Mouse (Mus musculus): Measurements from ENCODE around the gene Ssrp1. TPM values are rescaled to one million over a fixed set of nuclear protein-coding genes. Genes with fewer than 3 reads are reported as not detected.
A peak's percentile ranks its signal among the peaks of the same experiment; 100 is the strongest.

Gene Ssrp1
- total RNA-seq (2015) (145 and 175 TPM in 2 replicates), total RNA-seq (2017) (390 and 507 TPM in 2 replicates)

- ATAC-seq (replicated peaks; ENCODE audit: poor library complexity), result peak; percentile 78
Observed at GRCm38 (mm10) chr2:85037047-85038026, at the start of gene Ssrp1, which contains the start of gene P2rx3. Gene Ssrp1 (plus strand): TSS chr2:85037234. Gene P2rx3 (minus strand): TSS chr2:85037462.

GRCm38 (mm10) chr2:84987930-84988329, 49.1 kb upstream of the Ssrp1 start, which contains the start of gene Prg3:
Gene Prg3 (plus strand): TSS chr2:84988215.
- ATAC-seq (replicated peaks; ENCODE audit: poor library complexity), result peak; percentile 99

GRCm38 (mm10) chr2:84996376-84996775, 40.7 kb upstream of the Ssrp1 start:
- ATAC-seq (replicated peaks; ENCODE audit: poor library complexity), result peak; percentile 13

DNA sequence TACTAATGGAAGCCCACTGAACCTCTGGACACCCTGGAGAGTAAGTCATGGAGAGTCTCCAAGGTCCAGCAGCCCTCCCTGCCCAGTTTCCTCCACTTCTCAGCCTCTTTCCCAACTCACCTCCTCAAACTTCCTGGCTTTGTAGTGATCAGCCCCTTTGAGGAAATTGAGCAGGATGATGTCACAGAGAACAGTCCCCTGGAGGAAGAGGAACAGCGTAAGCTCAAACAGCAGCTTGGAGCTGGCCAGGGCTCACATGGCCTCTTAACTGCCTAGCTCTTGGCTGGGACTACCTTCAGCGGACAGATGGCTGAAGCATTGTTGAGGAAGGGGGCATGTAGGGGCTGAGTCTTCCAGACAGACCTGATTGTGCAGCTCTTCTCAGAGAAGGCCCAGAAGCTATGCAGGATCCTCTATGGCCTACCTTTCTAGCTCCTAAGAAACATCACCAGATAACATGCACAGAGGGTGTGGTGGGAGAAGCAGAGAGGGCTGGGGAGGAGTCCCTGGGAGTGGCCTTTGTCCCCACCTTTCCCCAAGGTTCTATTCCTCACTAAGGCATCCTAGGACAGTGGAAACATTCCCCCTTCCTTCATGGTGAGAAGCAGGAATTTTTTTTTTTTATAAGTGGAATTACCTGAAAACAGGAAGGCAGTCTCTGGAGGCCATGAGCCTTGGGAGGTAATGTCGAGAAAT, 37.4 kb upstream of the Ssrp1 start:
- peak; percentile 86 for ATAC-seq (replicated peaks; ENCODE audit: poor library complexity)

DNA sequence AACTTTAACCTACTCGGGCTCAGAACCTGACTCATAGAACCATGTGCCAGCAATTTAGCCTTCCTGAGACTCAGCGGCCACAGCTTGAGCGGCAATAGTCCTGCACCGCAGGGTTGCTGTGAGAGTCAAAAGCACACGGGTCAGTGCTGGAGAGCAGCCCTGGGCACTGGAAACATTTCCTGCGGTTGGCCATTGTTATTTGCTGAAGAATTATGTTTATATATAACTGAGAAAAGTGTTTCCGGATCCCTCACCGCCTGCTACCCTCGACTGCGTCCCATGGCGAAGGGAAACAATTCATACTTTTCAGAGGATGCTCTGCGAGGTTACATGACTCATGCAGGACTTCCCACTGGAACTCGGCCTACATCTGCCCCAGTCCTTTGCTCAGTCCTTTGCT, 35.5 kb upstream of the Ssrp1 start:
- ATAC-seq (replicated peaks; ENCODE audit: poor library complexity), result no peak

GRCm38 (mm10) chr2:85002575-85002974, 34.5 kb upstream of the Ssrp1 start:
- no peak for ATAC-seq (replicated peaks; ENCODE audit: poor library complexity)

GRCm38 (mm10) chr2:85004341-85004740, 32.7 kb upstream of the Ssrp1 start:
- ATAC-seq (replicated peaks; ENCODE audit: poor library complexity), result no peak

GRCm38 (mm10) chr2:85006600-85006999, 30.4 kb upstream of the Ssrp1 start:
- ATAC-seq (replicated peaks; ENCODE audit: poor library complexity), result no peak

GRCm38 (mm10) chr2:85007729-85008128, 29.3 kb upstream of the Ssrp1 start:
- peak; percentile 67 for ATAC-seq (replicated peaks; ENCODE audit: poor library complexity)

DNA sequence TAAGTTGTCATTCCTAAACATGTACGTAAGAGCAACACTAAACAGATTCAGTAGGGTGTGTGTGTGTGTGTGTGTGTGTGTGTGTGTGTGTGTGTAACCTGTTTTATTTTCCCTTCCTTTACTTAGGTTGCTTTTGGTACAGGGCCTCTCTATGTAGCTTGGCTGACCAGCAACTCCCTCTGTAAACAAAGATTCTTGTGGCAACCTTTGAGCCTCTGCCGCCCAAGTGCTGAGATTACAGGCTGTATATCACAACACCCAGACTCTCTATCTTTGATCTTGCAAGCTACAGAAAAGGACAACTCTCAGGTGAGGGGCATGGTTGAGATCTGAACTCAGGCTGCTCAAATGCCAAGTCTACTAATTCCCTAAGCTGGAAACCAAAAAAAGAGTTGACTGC, 27.8 kb upstream of the Ssrp1 start:
- no peak for ATAC-seq (replicated peaks; ENCODE audit: poor library complexity)

- peak; percentile 70 for ATAC-seq (replicated peaks; ENCODE audit: poor library complexity)
Observed at GRCm38 (mm10) chr2:85011906-85012604, 25.0 kb upstream of the Ssrp1 start.

DNA sequence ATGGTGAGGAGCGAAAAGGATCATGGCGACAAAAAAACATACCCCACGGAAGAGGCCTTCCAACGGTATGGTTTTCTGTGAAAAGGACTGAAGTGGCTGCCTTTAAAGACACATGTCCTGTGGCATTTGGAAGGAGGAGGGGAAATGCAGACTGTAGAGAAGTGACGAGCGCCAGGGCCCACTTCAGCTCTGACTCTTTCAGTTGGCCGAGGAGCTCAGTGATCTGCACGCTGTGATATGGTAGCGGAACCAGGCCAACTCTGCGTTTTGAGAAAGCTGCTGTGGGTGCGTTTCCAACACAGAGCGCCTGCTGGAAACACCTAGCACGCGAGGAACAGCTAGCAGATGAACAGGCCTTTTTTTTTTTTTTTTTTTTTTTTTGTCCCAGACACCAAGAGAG, 24.4 kb upstream of the Ssrp1 start:
- ATAC-seq (replicated peaks; ENCODE audit: poor library complexity), result peak; percentile 51

- 0 out of 2 replicates have a peak, but pooled peaks have one; percentile 4 for ATAC-seq (replicated peaks; ENCODE audit: poor library complexity)
Observed at GRCm38 (mm10) chr2:85013826-85014587, 23.0 kb upstream of the Ssrp1 start.

- peak; percentile 44 for ATAC-seq (replicated peaks; ENCODE audit: poor library complexity)
Observed at GRCm38 (mm10) chr2:85014588-85014982, 22.4 kb upstream of the Ssrp1 start.

- ATAC-seq (replicated peaks; ENCODE audit: poor library complexity), result no peak; the same call in 1 of the 2 replicates
Observed at GRCm38 (mm10) chr2:85022043-85022442, 15.0 kb upstream of the Ssrp1 start.

GRCm38 (mm10) chr2:85026178-85026577, 10.9 kb upstream of the Ssrp1 start:
- ATAC-seq (replicated peaks; ENCODE audit: poor library complexity), result peak; percentile 60

DNA sequence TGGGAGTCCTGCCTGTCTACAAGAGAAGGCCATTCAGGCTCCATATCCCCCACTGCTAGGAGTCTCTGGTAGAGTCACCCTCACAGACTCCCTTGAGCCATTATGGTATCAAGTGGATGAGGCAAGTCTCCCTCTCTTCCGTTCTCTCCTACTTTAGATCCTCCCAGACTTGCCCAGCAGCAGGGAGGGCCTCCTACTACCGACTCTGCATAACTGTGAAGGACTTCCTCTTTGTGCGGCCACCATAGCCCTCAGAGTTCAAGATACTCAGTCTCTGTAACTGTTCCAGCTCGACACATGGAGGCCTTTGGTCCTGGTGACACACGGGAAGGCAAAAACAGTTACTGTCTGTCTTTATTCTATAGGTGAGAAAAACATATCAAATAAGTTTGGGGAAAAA, 9.8 kb upstream of the Ssrp1 start:
- ATAC-seq (replicated peaks; ENCODE audit: poor library complexity), result peak; percentile 75

GRCm38 (mm10) chr2:85029897-85030296, 7.1 kb upstream of the Ssrp1 start:
- ATAC-seq (replicated peaks; ENCODE audit: poor library complexity), result no peak

GRCm38 (mm10) chr2:85030989-85031388, 6.0 kb upstream of the Ssrp1 start:
- ATAC-seq (replicated peaks; ENCODE audit: poor library complexity), result no peak

DNA sequence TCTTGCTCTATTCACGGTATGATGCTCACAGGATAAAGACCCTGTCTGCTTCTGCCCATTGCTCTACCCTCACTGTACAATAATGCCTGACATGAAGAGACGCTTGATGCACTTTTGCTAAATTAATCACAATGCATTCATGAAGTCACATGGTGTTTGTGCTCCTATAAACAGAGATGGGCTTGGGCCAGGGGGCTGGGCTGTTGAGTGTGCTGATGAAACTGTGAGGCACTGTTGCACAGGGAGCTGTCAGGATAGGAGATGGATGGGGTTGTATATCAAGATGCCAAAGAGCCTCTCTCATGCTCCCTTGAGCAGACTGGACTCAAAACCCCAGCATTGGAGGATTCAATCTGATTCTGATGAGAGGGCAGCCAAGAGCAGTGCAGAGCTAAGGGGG, 3.9 kb upstream of the Ssrp1 start:
- ATAC-seq (replicated peaks; ENCODE audit: poor library complexity), result no peak

Measured in megakaryocyte progenitor cell, adult 5-6 weeks (primary cell).